Mouse (Mus musculus): ENCODE results near the gene Rsad2.

GRCm38 (mm10) chr12:26469098-26470041 lies 13.1 kb upstream of the Rsad2 start, which contains the start of gene Cmpk2:
- TF ChIP-seq POLR2A (IDR thresholded peaks at IDR 0.05; ENCODE audit: borderline replicate concordance, insufficient read depth, low read length), result peak; percentile 16; the same call in 1 of the 2 replicates
- no peak for TF ChIP-seq CTCF (IDR thresholded peaks at IDR 0.05; ENCODE audit: borderline replicate concordance, insufficient read depth, low read depth, low read length)

Data from cerebellum, adult 2 months (tissue).